Mouse (Mus musculus) heart, adult 2 months (tissue): ENCODE data around the gene Pvalb.

Experiments used
- CTCF ChIP-seq: fragments of 200-600 bp; IDR thresholded peaks from 2 replicates; pipeline ENCODE4 v1.8.1; 2022; ENCODE audit warnings: antibody characterized with exemption, mild to moderate bottlenecking, moderate library complexity
- EP300 ChIP-seq: fragments of 200-500 bp; IDR thresholded peaks from 2 replicates; pipeline ENCODE4 v1.6.1; 2011; ENCODE audit warnings: low read depth, low read length, control low read depth; ENCODE audit not compliant: insufficient read depth
- POLR2A ChIP-seq: fragments of 200-500 bp; IDR thresholded peaks from 2 replicates; pipeline ENCODE4 v1.6.1; 2011; ENCODE audit warnings: mild to moderate bottlenecking, low read depth, low read length, control low read depth; ENCODE audit not compliant: insufficient read depth

DNA sequence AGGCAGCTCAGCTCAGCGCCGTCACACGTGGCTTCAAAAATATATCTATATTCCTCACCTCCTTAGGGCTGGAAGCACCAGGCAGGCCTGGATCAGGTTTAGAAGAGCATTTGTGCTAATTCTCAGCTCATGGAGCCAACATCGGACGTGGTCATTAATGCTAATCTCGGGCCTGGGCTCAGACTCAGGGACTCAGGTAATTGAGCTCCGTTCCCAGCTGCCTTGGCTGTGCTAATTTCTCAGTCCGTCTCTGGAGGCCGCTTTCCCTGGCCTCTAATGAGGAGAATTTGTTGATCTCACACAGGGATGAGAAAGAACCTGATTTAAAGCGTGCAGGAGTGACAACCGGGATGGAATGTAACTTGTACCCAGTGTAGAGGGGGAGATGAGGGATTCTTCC, 41.7 kb downstream of the Pvalb start:
- no peak for TF ChIP-seq CTCF
- TF ChIP-seq EP300, result no peak
- no peak for TF ChIP-seq POLR2A
